18 mouse cellular contexts compared by ENCODE assay signal in the genomic region with DNA sequence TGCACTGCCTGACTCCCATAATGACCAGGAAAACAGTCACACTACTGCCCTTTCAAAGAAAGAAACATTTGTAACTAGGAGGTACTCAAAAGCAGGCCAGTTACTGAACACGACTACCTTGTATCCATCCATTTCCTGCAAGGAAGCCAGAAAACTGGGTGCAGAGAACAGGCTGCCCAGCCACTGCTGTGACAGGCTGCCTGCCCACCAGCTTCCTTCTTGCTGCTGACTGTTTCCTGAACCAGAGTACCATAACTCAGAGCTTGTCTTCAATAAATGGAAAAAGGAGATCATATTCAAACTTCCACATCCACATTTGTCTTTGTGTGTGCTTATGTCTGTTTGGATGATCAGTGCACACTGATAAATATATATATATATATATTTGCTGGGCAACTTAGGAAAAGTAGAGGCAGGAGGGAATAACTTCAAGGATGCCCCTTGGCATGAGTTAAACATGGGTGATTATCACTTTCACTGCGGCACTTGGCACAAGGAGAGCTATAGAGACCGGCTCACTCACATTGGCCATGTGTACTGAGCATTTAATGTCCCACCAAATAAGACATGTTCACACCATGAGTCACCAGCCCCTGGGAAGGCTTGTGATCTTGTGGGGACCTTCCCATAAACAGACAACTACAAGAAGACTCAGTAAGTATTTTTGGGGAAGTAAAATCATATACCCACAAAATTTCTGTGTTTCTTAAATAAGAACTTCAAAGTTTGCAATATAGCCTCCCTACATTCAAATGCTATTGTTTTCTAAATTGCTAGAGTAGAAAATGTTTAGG.
DNase-seq lines count a peak whose midpoint lies in the region; ATAC-seq lines count a peak whose summit lies in the region.
"Had no signal": no experiment of that assay in that cellular context is flagged by ENCODE, and none has a peak within 500 bp of the region (broad histone marks: within the 10 kb centered on the region; RNA-seq: fewer than 3 reads in every experiment).

No protein-coding gene starts in this region.

- DNase-seq in kidney, postnatal 14 days = peak; percentile 14
- no peak for DNase-seq in kidney, adult 9 months
- DNase-seq in A20 (ENCODE audit: low read depth, low spot score) = peak; percentile 36
- no peak for DNase-seq in thymus, postnatal 25 days
- no peak for DNase-seq in ovary, adult 18-20 months (ENCODE audit: low spot score)
- DNase-seq: adrenal gland, postnatal 10 days; B cell, adult 2 months; cerebellum, adult 11-12 months; cerebellum, adult 9-10 months; cerebellum, postnatal 25 days; gastrocnemius, postnatal 36 days; heart, adult 18-20 months; heart, postnatal 14 days had no signal

- ATAC-seq in common myeloid progenitor, adult 5-6 weeks (replicated peaks; ENCODE audit: low read depth, poor library complexity, severe bottlenecking) = peak; percentile 67
- ATAC-seq in megakaryocyte progenitor cell, adult 5-6 weeks (replicated peaks; ENCODE audit: poor library complexity) = peak; percentile 52; the same call in 1 of the 2 replicates
- ATAC-seq: CD4-positive, CD25-positive, alpha-beta regulatory T cell, adult 4 months; forebrain, embryonic 15.5 days; inflammation-experienced regulatory T-cells, adult 6 months had no signal

Comparison
In these comparisons a context has a peak if more than half of its experiments do, and no peak if none do; other contexts are left out.
1. DNase-seq: peak in kidney, postnatal 14 days (single experiment) and A20 (single experiment); none in kidney, adult 9 months (single experiment), thymus, postnatal 25 days (single experiment) and ovary, adult 18-20 months (single experiment).